In genomic region chr9:66615141-66615540, GRCm38 (mm10) we compare ENCODE assay signal across 14 mouse cellular contexts. TPM values are rescaled to one million over a fixed set of nuclear protein-coding genes. Genes with fewer than 3 reads are reported as not detected.
A peak's percentile ranks its signal among the peaks of the same experiment; 100 is the strongest.
DNase-seq lines count a peak whose midpoint lies in the region; ATAC-seq and TF ChIP-seq lines count a peak whose summit lies in the region.
"Had no signal": no experiment of that assay in that cellular context is flagged by ENCODE, and none has a peak within 500 bp of the region (broad histone marks: within the 10 kb centered on the region; RNA-seq: fewer than 3 reads in every experiment).

No protein-coding gene starts in this region.

- TF ChIP-seq RAD21 in MEL (IDR thresholded peaks at IDR 0.05; ENCODE audit: low read depth, low read length): no peak

- H3K27ac ChIP-seq in liver, postnatal 0 days (ENCODE audit: low read depth): 0 out of 2 replicates have a peak overlapping the region, but pooled peaks have one; percentile 7
- no peak overlapping the region for H3K27ac ChIP-seq in liver, embryonic 11.5 days (ENCODE audit: low read depth, low read length)
- H3K27ac ChIP-seq in MEL (ENCODE audit: control insufficient read depth, low read depth, low read length): no peak overlapping the region; the same call in 1 of the 2 replicates
- H3K27ac ChIP-seq in intestine, embryonic 15.5 days: no peak overlapping the region
- H3K27ac ChIP-seq: forebrain, embryonic 15.5 days; midbrain, embryonic 15.5 days had no signal

- no peak for DNase-seq in liver, postnatal 0 days
- DNase-seq in liver, embryonic 11.5 days (ENCODE audit: low spot score): no peak
- peak; percentile 59 for DNase-seq in MEL (ENCODE audit: low read depth, low spot score)
- peak; percentile 89 for DNase-seq in naive thymus-derived CD4-positive, alpha-beta T cell, adult 2 months (ENCODE audit: low read depth)
- peak; percentile 76 for DNase-seq in thymus, postnatal 25 days
- DNase-seq in gastrocnemius, postnatal 10 days: no peak
- DNase-seq in frontal cortex, postnatal 25 days (ENCODE audit: low spot score in 2 of 2): no peak
- DNase-seq: cerebellum, postnatal 36 days; gastrocnemius, postnatal 25 days; lung, embryonic 14.5 days had no signal

- H3K9ac ChIP-seq in liver, postnatal 0 days (replicated peaks): no peak overlapping the region
- H3K9ac ChIP-seq in liver, embryonic 11.5 days (ENCODE audit: low read depth, low read length): no peak overlapping the region
- peak overlapping the region; percentile 18 for H3K9ac ChIP-seq in MEL (ENCODE audit: control insufficient read depth, low read depth, low read length, poor library complexity, severe bottlenecking)
- H3K9ac ChIP-seq in intestine, embryonic 15.5 days: no peak overlapping the region
- H3K9ac ChIP-seq: forebrain, embryonic 15.5 days; lung, embryonic 14.5 days; midbrain, embryonic 15.5 days had no signal

- no peak for ATAC-seq in liver, postnatal 0 days
- ATAC-seq in liver, embryonic 11.5 days (replicated peaks; ENCODE audit: low FRiP score): no peak
- no peak for ATAC-seq in intestine, embryonic 15.5 days
- ATAC-seq: forebrain, embryonic 15.5 days; midbrain, embryonic 15.5 days had no signal

- no peaks in the 10 kb centered on the region for H3K27me3 ChIP-seq in liver, postnatal 0 days (ENCODE audit: insufficient read depth, low read length)
- H3K27me3 ChIP-seq in liver, embryonic 11.5 days (replicated peaks; ENCODE audit: control insufficient read depth, insufficient read depth, low read length): no peaks in the 10 kb centered on the region
- H3K27me3 ChIP-seq in MEL (ENCODE audit: control insufficient read depth in 1 of 2, insufficient read depth in 2 of 2, low read length in 2 of 2): no peaks in the 10 kb centered on the region
- H3K27me3 ChIP-seq in intestine, embryonic 15.5 days (replicated peaks): no peaks in the 10 kb centered on the region
- H3K27me3 ChIP-seq: forebrain, embryonic 15.5 days; midbrain, embryonic 15.5 days had no signal

- H3K4me2 ChIP-seq in liver, postnatal 0 days (ENCODE audit: low read depth, low read length): 0 out of 2 replicates have a peak overlapping the region, but pooled peaks have one; percentile 19
- no peak overlapping the region for H3K4me2 ChIP-seq in liver, embryonic 11.5 days
- no peak overlapping the region for H3K4me2 ChIP-seq in intestine, embryonic 15.5 days (replicated peaks)
- H3K4me2 ChIP-seq: forebrain, embryonic 15.5 days; lung, embryonic 14.5 days; midbrain, embryonic 15.5 days had no signal

- H3K9me3 ChIP-seq in liver, postnatal 0 days (ENCODE audit: low read length): no peaks in the 10 kb centered on the region
- no peaks in the 10 kb centered on the region for H3K9me3 ChIP-seq in liver, embryonic 11.5 days (ENCODE audit: control insufficient read depth, low read length)
- H3K9me3 ChIP-seq in MEL (replicated peaks; ENCODE audit: insufficient read depth, low read length): no peaks in the 10 kb centered on the region
- no peaks in the 10 kb centered on the region for H3K9me3 ChIP-seq in intestine, embryonic 15.5 days
- H3K9me3 ChIP-seq: forebrain, embryonic 15.5 days; midbrain, embryonic 15.5 days had no signal

- no peak overlapping the region for H3K4me3 ChIP-seq in liver, postnatal 0 days (ENCODE audit: low read depth, low read length)
- no peak overlapping the region for H3K4me3 ChIP-seq in liver, embryonic 11.5 days (ENCODE audit: low read depth, low read length)
- H3K4me3 ChIP-seq in MEL (ENCODE audit: control insufficient read depth in 1 of 2, insufficient read depth in 1 of 2, low read depth in 2 of 2, low read length in 2 of 2): no peak overlapping the region; a peak in 1 of 4 replicates
- H3K4me3 ChIP-seq in intestine, embryonic 15.5 days (replicated peaks): no peak overlapping the region
- H3K4me3 ChIP-seq: forebrain, embryonic 15.5 days; midbrain, embryonic 15.5 days had no signal

- TF ChIP-seq CTCF in liver, postnatal 0 days (IDR thresholded peaks at IDR 0.05; ENCODE audit: low read depth): no peak
- TF ChIP-seq CTCF in MEL (IDR thresholded peaks at IDR 0.05 in 2 of 3, conservative IDR thresholded peaks at IDR 0.05 in 1 of 3; ENCODE audit: control insufficient read depth in 1 of 3, insufficient read depth in 1 of 3, low read depth in 2 of 3, low read length in 3 of 3, poor library complexity in 1 of 3, severe bottlenecking in 1 of 3): no peak

- H3K36me3 ChIP-seq in liver, postnatal 0 days (replicated peaks; ENCODE audit: insufficient read depth, low read length): no peaks in the 10 kb centered on the region
- no peaks in the 10 kb centered on the region for H3K36me3 ChIP-seq in liver, embryonic 11.5 days (ENCODE audit: control insufficient read depth, insufficient read depth, low read length)
- peaks cover 0 to 25% of the 10 kb centered on the region in 2 experiments; a peak in 2 of 4 replicates for H3K36me3 ChIP-seq in MEL (ENCODE audit: control insufficient read depth in 1 of 2, insufficient read depth in 2 of 2, low read length in 2 of 2)
- H3K36me3 ChIP-seq in intestine, embryonic 15.5 days: no peaks in the 10 kb centered on the region
- H3K36me3 ChIP-seq: forebrain, embryonic 15.5 days; G1E; midbrain, embryonic 15.5 days had no signal

- TF ChIP-seq POLR2A in MEL (IDR thresholded peaks at IDR 0.05; ENCODE audit: control insufficient read depth in 1 of 2, insufficient read depth in 1 of 2, low read depth in 1 of 2, low read length in 2 of 2, poor library complexity in 1 of 2): no peak

- H3K79me2 ChIP-seq in MEL (ENCODE audit: control insufficient read depth, insufficient read depth, low read length, poor library complexity): no peaks in the 10 kb centered on the region

- H3K4me1 ChIP-seq in liver, postnatal 0 days (ENCODE audit: insufficient read depth): peaks cover 27% of the 10 kb centered on the region
- peaks cover 15% of the 10 kb centered on the region for H3K4me1 ChIP-seq in liver, embryonic 11.5 days (replicated peaks; ENCODE audit: control insufficient read depth, insufficient read depth, low read length)
- H3K4me1 ChIP-seq in MEL (ENCODE audit: control insufficient read depth in 1 of 2, insufficient read depth in 2 of 2, low read length in 2 of 2): peaks cover 11 to 37% of the 10 kb centered on the region in 2 experiments
- H3K4me1 ChIP-seq in intestine, embryonic 15.5 days (replicated peaks): peaks cover 19% of the 10 kb centered on the region; the same call in 1 of the 2 replicates

- TF ChIP-seq EP300 in liver, postnatal 0 days (IDR thresholded peaks at IDR 0.05; ENCODE audit: low read depth): no peak
- TF ChIP-seq EP300 in MEL (IDR thresholded peaks at IDR 0.05; ENCODE audit: low read depth in 1 of 2, low read length in 2 of 2): no peak

- WGBS in liver, postnatal 0 days (ENCODE audit: insufficient replicate concordance): 37% methylated on average over 9 of the region's 9 CpGs
- WGBS in liver, embryonic 11.5 days: 60% methylated on average over 9 of the region's 9 CpGs
- WGBS in intestine, embryonic 15.5 days: 54% methylated on average over 9 of the region's 9 CpGs

TF ChIP-seq in MEL, 35 proteins besides CTCF, POLR2A, EP300 and RAD21:
- no peak for TF ChIP-seq USF1 (IDR thresholded peaks at IDR 0.05; ENCODE audit: low read depth, low read length)
- no peak for TF ChIP-seq BHLHE40 (IDR thresholded peaks at IDR 0.05; ENCODE audit: borderline replicate concordance, low read depth, low read length)
- TF ChIP-seq MAZ (IDR thresholded peaks at IDR 0.05; ENCODE audit: low read depth, low read length): no peak
- no peak for TF ChIP-seq ZKSCAN1 (IDR thresholded peaks at IDR 0.05; ENCODE audit: low read depth, low read length)
- no peak for TF ChIP-seq ZNF384 (IDR thresholded peaks at IDR 0.05; ENCODE audit: low read depth, low read length)
- TF ChIP-seq USF2 (IDR thresholded peaks at IDR 0.05; ENCODE audit: borderline replicate concordance in 1 of 2, insufficient read depth in 1 of 2, low read depth in 1 of 2, low read length in 2 of 2): no peak
- no peak for TF ChIP-seq MEF2A (IDR thresholded peaks at IDR 0.05; ENCODE audit: extremely low read depth, insufficient replicate concordance, low read depth, low read length, poor library complexity, severe bottlenecking)
- no peak for TF ChIP-seq GABPA (IDR thresholded peaks at IDR 0.05; ENCODE audit: low read depth, low read length)
- TF ChIP-seq ETS1 (IDR thresholded peaks at IDR 0.05; ENCODE audit: low read depth, low read length): no peak
- TF ChIP-seq MYB (IDR thresholded peaks at IDR 0.05; ENCODE audit: low read depth, low read length): no peak
- TF ChIP-seq TAL1 (IDR thresholded peaks at IDR 0.05; ENCODE audit: low read length): no peak

RNA-seq across cellular contexts. Expression of gene Usp3, which starts 22.2 kb away (rescaled TPM):
- polyA plus RNA-seq in liver, postnatal 0 days (2015; fragmentation: Nextera tagmentation; extraction: Ambion mirVana): 19.8 and 21.6 TPM in 2 replicates
- polyA plus RNA-seq in liver, embryonic 11.5 days (2014; fragmentation: Nextera tagmentation; extraction: Ambion mirVana): 32.8 and 33.1 TPM in 2 replicates
- total RNA-seq in MEL (2012; rRNA removed): 9.8 and 11.7 TPM in 2 replicates
- 100 to 1,000 TPM in 1 of 2 experiments, 10 to 100 TPM in 1; 22.0 to 534 TPM for polyA plus RNA-seq in MEL (2012; ENCODE audit: insufficient read depth in 1 of 2, insufficient read length in 2 of 2, low read depth in 1 of 2, low replicate concordance in 2 of 2, missing spikeins in 1 of 2)
- 10 to 100 TPM; 23.1 to 29.7 TPM for total RNA-seq in gastrocnemius, postnatal 10 days (2021)
- polyA plus RNA-seq in intestine, embryonic 15.5 days (2015; fragmentation: Nextera tagmentation; extraction: Ambion mirVana): 78.9 and 79.5 TPM in 2 replicates

Comparison
In these comparisons a context has a peak if more than half of its experiments do, and no peak if none do; other contexts are left out.
1. DNase-seq: peak in MEL (single experiment), naive thymus-derived CD4-positive, alpha-beta T cell, adult 2 months (single experiment) and thymus, postnatal 25 days (single experiment); none in liver, postnatal 0 days (single experiment), liver, embryonic 11.5 days (single experiment), gastrocnemius, postnatal 10 days (single experiment) and frontal cortex, postnatal 25 days (0 of 2).